ENCODE assay signal across 12 mouse cellular contexts in genomic region chr11:94342114-94342905, GRCm38 (mm10). TPM values are rescaled to one million over a fixed set of nuclear protein-coding genes. Genes with fewer than 3 reads are reported as not detected.
DNase-seq lines count a peak whose midpoint lies in the region; ATAC-seq and TF ChIP-seq lines count a peak whose summit lies in the region.
"Had no signal": no experiment of that assay in that cellular context is flagged by ENCODE, and none has a peak within 500 bp of the region (broad histone marks: within the 10 kb centered on the region; RNA-seq: fewer than 3 reads in every experiment).

No protein-coding gene starts in this region.

- no peaks in the 10 kb centered on the region for H3K27me3 ChIP-seq in kidney, embryonic 16.5 days (ENCODE audit: insufficient read depth, low read length)
- H3K27me3 ChIP-seq in embryonic facial prominence, embryonic 10.5 days (replicated peaks; ENCODE audit: low read depth, poor library complexity, severe bottlenecking), result peaks cover 9% of the 10 kb centered on the region; the same call in 1 of the 2 replicates
- no peaks in the 10 kb centered on the region for H3K27me3 ChIP-seq in limb, embryonic 14.5 days (ENCODE audit: control insufficient read depth, insufficient read depth, low read length)
- no peaks in the 10 kb centered on the region for H3K27me3 ChIP-seq in neural tube, embryonic 13.5 days

- WGBS in kidney, embryonic 16.5 days, result 19% methylated on average over 13 of the region's 13 CpGs
- 63% methylated on average over 13 of the region's 13 CpGs for WGBS in embryonic facial prominence, embryonic 10.5 days
- 24% methylated on average over 13 of the region's 13 CpGs for whole genome bisulfite sequencing in limb, embryonic 14.5 days
- 8% methylated on average over 13 of the region's 13 CpGs for WGBS in neural tube, embryonic 13.5 days

- peak overlapping the region; percentile 19; the same call in 1 of the 2 replicates for H3K27ac ChIP-seq in kidney, embryonic 16.5 days (ENCODE audit: low read length)
- H3K27ac ChIP-seq in embryonic facial prominence, embryonic 10.5 days (replicated peaks), result 0 out of 2 replicates have a peak overlapping the region, but pooled peaks have one; percentile 3
- 0 out of 2 replicates have a peak overlapping the region, but pooled peaks have one; percentile 13 for H3K27ac ChIP-seq in limb, embryonic 14.5 days (replicated peaks; ENCODE audit: low read depth, low read length)
- peak overlapping the region; percentile 49 for H3K27ac ChIP-seq in neural tube, embryonic 13.5 days (replicated peaks)
- H3K27ac ChIP-seq: left cerebral cortex, adult 2 months had no signal

- no peak overlapping the region for H3K4me3 ChIP-seq in kidney, embryonic 16.5 days (ENCODE audit: low read length)
- H3K4me3 ChIP-seq in embryonic facial prominence, embryonic 10.5 days, result no peak overlapping the region
- no peak overlapping the region for H3K4me3 ChIP-seq in limb, embryonic 14.5 days (replicated peaks; ENCODE audit: low read length)
- no peak overlapping the region for H3K4me3 ChIP-seq in neural tube, embryonic 13.5 days
- H3K4me3 ChIP-seq: erythroblast, embryonic 14.5 days; left cerebral cortex, adult 2 months had no signal

- no peak for ATAC-seq in kidney, embryonic 16.5 days (ENCODE audit: low FRiP score, low TSS enrichment)
- no peak for ATAC-seq in limb, embryonic 14.5 days (ENCODE audit: low FRiP score, low read depth)
- no peak for ATAC-seq in neural tube, embryonic 13.5 days (ENCODE audit: low read depth)

- H3K9ac ChIP-seq in kidney, embryonic 16.5 days (replicated peaks; ENCODE audit: low read length), result no peak overlapping the region
- no peak overlapping the region for H3K9ac ChIP-seq in limb, embryonic 14.5 days (ENCODE audit: low read depth, low read length, severe bottlenecking)
- H3K9ac ChIP-seq in neural tube, embryonic 13.5 days, result peak overlapping the region; percentile 38; the same call in 1 of the 2 replicates

- DNase-seq in kidney, adult 9 months, result no peak
- DNase-seq in embryonic facial prominence, embryonic 10.5 days (ENCODE audit: low spot score), result no peak
- no peak for DNase-seq in limb, embryonic 14.5 days (ENCODE audit: low spot score)
- DNase-seq in retina, embryonic 14.5 days (ENCODE audit: low spot score), result no peak
- no peak for DNase-seq in left cerebral cortex, adult 8-10 months (ENCODE audit: low spot score in 2 of 2)
- DNase-seq in cerebellum, adult 18-20 months, result no peak
- DNase-seq: cerebellum, adult 2 months; heart, adult 11 months had no signal

- H3K9me3 ChIP-seq in kidney, embryonic 16.5 days (ENCODE audit: low read length), result no peaks in the 10 kb centered on the region
- no peaks in the 10 kb centered on the region for H3K9me3 ChIP-seq in embryonic facial prominence, embryonic 10.5 days
- H3K9me3 ChIP-seq in limb, embryonic 14.5 days (ENCODE audit: control insufficient read depth, low read length), result no peaks in the 10 kb centered on the region
- no peaks in the 10 kb centered on the region for H3K9me3 ChIP-seq in neural tube, embryonic 13.5 days

- H3K4me2 ChIP-seq in kidney, embryonic 16.5 days (replicated peaks; ENCODE audit: low read depth, low read length), result no peak overlapping the region
- H3K4me2 ChIP-seq in limb, embryonic 14.5 days (replicated peaks; ENCODE audit: low read depth, low read length, severe bottlenecking), result no peak overlapping the region
- H3K4me2 ChIP-seq in neural tube, embryonic 13.5 days, result no peak overlapping the region

- peaks cover 42% of the 10 kb centered on the region for H3K4me1 ChIP-seq in kidney, embryonic 16.5 days (ENCODE audit: insufficient read depth, low read length)
- H3K4me1 ChIP-seq in embryonic facial prominence, embryonic 10.5 days, result peaks cover 33% of the 10 kb centered on the region
- H3K4me1 ChIP-seq in limb, embryonic 14.5 days (ENCODE audit: control insufficient read depth, insufficient read depth, low read length), result peaks cover 23% of the 10 kb centered on the region
- peaks cover 45% of the 10 kb centered on the region for H3K4me1 ChIP-seq in neural tube, embryonic 13.5 days (replicated peaks)

- TF ChIP-seq POLR2A in limb, embryonic 14.5 days (IDR thresholded peaks at IDR 0.05; ENCODE audit: borderline replicate concordance, extremely low read depth, insufficient read depth, insufficient read length), result no peak

- peaks cover 18% of the 10 kb centered on the region for H3K36me3 ChIP-seq in kidney, embryonic 16.5 days (ENCODE audit: insufficient read depth, low read length)
- H3K36me3 ChIP-seq in embryonic facial prominence, embryonic 10.5 days (replicated peaks), result peaks cover 40% of the 10 kb centered on the region
- H3K36me3 ChIP-seq in limb, embryonic 14.5 days (ENCODE audit: control insufficient read depth, insufficient read depth, low read length), result peaks cover 40% of the 10 kb centered on the region
- peaks cover 26% of the 10 kb centered on the region for H3K36me3 ChIP-seq in neural tube, embryonic 13.5 days

RNA-seq across cellular contexts. Expression of gene Ankrd40, which starts 14.5 kb away (rescaled TPM):
- polyA plus RNA-seq in kidney, embryonic 16.5 days (2015; fragmentation: Nextera tagmentation; extraction: Ambion mirVana), result 11.2 and 11.5 TPM in 2 replicates
- 14.8 and 15.3 TPM in 2 replicates for polyA plus RNA-seq in embryonic facial prominence, embryonic 10.5 days (2016; fragmentation: Nextera tagmentation; extraction: Ambion mirVana)
- 72.7 and 74.4 TPM in 2 replicates for polyA plus RNA-seq in limb, embryonic 14.5 days (2012; rRNA removed)
- 30.3 and 30.9 TPM in 2 replicates for polyA plus RNA-seq in limb, embryonic 14.5 days (2014; fragmentation: Nextera tagmentation; extraction: Ambion mirVana)
- 21.0 and 21.8 TPM in 2 replicates for polyA plus RNA-seq in neural tube, embryonic 13.5 days (2015; fragmentation: Nextera tagmentation; extraction: Ambion mirVana)
- 100 to 1,000 TPM; 136 to 147 (median 145) TPM for total RNA-seq in left cerebral cortex, adult 8-10 months (2022)

RNA-seq across cellular contexts. Expression of gene Luc7l3, which starts 20.5 kb away (rescaled TPM):
- 99.5 and 112 TPM in 2 replicates for polyA plus RNA-seq in kidney, embryonic 16.5 days (2015; fragmentation: Nextera tagmentation; extraction: Ambion mirVana)
- 104 and 117 TPM in 2 replicates for polyA plus RNA-seq in embryonic facial prominence, embryonic 10.5 days (2016; fragmentation: Nextera tagmentation; extraction: Ambion mirVana)
- polyA plus RNA-seq in limb, embryonic 14.5 days (2012; rRNA removed), result 94.1 and 138 TPM in 2 replicates
- 96.9 and 104 TPM in 2 replicates for polyA plus RNA-seq in limb, embryonic 14.5 days (2014; fragmentation: Nextera tagmentation; extraction: Ambion mirVana)
- 146 and 151 TPM in 2 replicates for polyA plus RNA-seq in neural tube, embryonic 13.5 days (2015; fragmentation: Nextera tagmentation; extraction: Ambion mirVana)
- total RNA-seq in left cerebral cortex, adult 8-10 months (2022), result 100 to 1,000 TPM in 2 of 4 experiments, 10 to 100 TPM in 2; 83.7 to 111 (median 97.4) TPM

RNA-seq across cellular contexts. Expression of gene Abcc3, which starts 50.5 kb away (rescaled TPM):
- polyA plus RNA-seq in kidney, embryonic 16.5 days (2015; fragmentation: Nextera tagmentation; extraction: Ambion mirVana), result 5.0 and 7.0 TPM in 2 replicates
- polyA plus RNA-seq in embryonic facial prominence, embryonic 10.5 days (2016; fragmentation: Nextera tagmentation; extraction: Ambion mirVana), result 0.23 and 0.24 TPM in 2 replicates
- 1.0 and 1.6 TPM in 2 replicates for polyA plus RNA-seq in limb, embryonic 14.5 days (2012; rRNA removed)
- polyA plus RNA-seq in limb, embryonic 14.5 days (2014; fragmentation: Nextera tagmentation; extraction: Ambion mirVana), result 1.3 and 1.5 TPM in 2 replicates
- 0.68 and 1.0 TPM in 2 replicates for polyA plus RNA-seq in neural tube, embryonic 13.5 days (2015; fragmentation: Nextera tagmentation; extraction: Ambion mirVana)
- total RNA-seq in left cerebral cortex, adult 8-10 months (2022), result 1 to 10 TPM; 2.4 to 8.0 (median 3.4) TPM
